Mouse (Mus musculus) spleen, adult 2 months (tissue): ENCODE results near the gene Ctnnd2.

Source experiments
- CTCF ChIP-seq: fragments of 200-500 bp; IDR thresholded peaks from 2 replicates; pipeline ENCODE4 v1.5.1; 2011; ENCODE audit warnings: mild to moderate bottlenecking, inconsistent platforms; ENCODE audit not compliant: insufficient read depth, insufficient read length, insufficient replicate concordance; ENCODE audit errors: extremely low read depth
- POLR2A ChIP-seq: fragments of 200-500 bp; IDR thresholded peaks from 2 replicates; pipeline ENCODE4 v1.6.1; 2011; ENCODE audit warnings: low read depth, low read length, inconsistent platforms

GRCm38 (mm10) chr15:30190872-30191271, 18.5 kb downstream of the Ctnnd2 start:
- no peak for TF ChIP-seq CTCF
- no peak for TF ChIP-seq POLR2A
